ENCODE assay signal across 26 mouse cellular contexts in the genomic region with DNA sequence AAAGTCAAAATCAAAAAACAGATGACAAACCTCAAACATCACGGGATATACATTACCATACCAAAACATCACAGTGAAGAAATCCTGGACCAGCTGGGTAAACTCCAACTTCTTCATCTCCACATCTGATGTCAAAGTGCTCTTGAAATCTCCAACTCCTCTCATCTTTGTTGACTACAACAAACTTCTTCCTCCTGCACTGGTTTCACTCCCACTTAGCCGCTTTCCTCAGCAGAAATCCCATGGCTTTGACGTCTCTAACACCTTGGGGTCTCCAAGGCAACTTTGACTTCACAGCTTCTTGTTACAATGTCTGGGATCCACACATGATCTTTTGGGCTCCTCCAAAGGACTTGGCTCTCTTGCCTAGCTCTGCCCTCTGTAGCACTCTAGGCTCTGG.
"Had no signal": no experiment of that assay in that cellular context is flagged by ENCODE, and none has a peak within 500 bp of the region (broad histone marks: within the 10 kb centered on the region; RNA-seq: fewer than 3 reads in every experiment).

No protein-coding gene starts in this region.

- H3K9ac ChIP-seq: heart, embryonic 13.5 days; heart, embryonic 15.5 days; hindbrain, embryonic 12.5 days; hindbrain, embryonic 14.5 days; intestine, embryonic 15.5 days; limb, embryonic 12.5 days had no signal

- H3K9me3 ChIP-seq: heart, embryonic 13.5 days; heart, embryonic 15.5 days; hindbrain, embryonic 10.5 days; hindbrain, embryonic 12.5 days; intestine, embryonic 15.5 days; limb, embryonic 10.5 days; limb, embryonic 12.5 days had no signal

- H3K4me2 ChIP-seq: heart, embryonic 11.5 days; heart, embryonic 13.5 days; heart, embryonic 15.5 days; hindbrain, embryonic 12.5 days; hindbrain, embryonic 14.5 days; intestine, embryonic 15.5 days; limb, embryonic 12.5 days had no signal

- DNase-seq: gastrocnemius, adult 2 months; gastrocnemius, postnatal 10 days; gastrocnemius, postnatal 25 days; heart, adult 2 months; heart, postnatal 14 days; heart, postnatal 4 days; kidney, adult 18-20 months; kidney, adult 8-10 months; kidney, postnatal 10 days; kidney, postnatal 25 days; kidney, postnatal 4 days; liver had no signal

- H3K27ac ChIP-seq: gastrocnemius, adult 2 months; heart, adult 2 months; heart, embryonic 13.5 days; heart, embryonic 15.5 days; hindbrain, embryonic 10.5 days; hindbrain, embryonic 12.5 days; hindbrain, embryonic 14.5 days; intestine, embryonic 15.5 days; layer of hippocampus, adult 2 months; left cerebral cortex, adult 2 months; limb, embryonic 10.5 days; limb, embryonic 12.5 days had no signal

- ATAC-seq: hindbrain, embryonic 16.5 days; inflammation-experienced regulatory T-cells, adult 6 months; intestine, embryonic 15.5 days; intestine, postnatal 0 days had no signal

- H3K27me3 ChIP-seq: heart, embryonic 13.5 days; heart, embryonic 15.5 days; hindbrain, embryonic 12.5 days; intestine, embryonic 15.5 days; limb, embryonic 12.5 days had no signal

- H3K4me3 ChIP-seq: gastrocnemius, adult 2 months; heart, adult 2 months; heart, embryonic 13.5 days; heart, embryonic 15.5 days; hindbrain, embryonic 10.5 days; hindbrain, embryonic 12.5 days; intestine, embryonic 15.5 days; layer of hippocampus, adult 2 months; left cerebral cortex, adult 2 months; limb, embryonic 10.5 days; limb, embryonic 12.5 days had no signal

- H3K36me3 ChIP-seq: heart, embryonic 13.5 days; heart, embryonic 15.5 days; hindbrain, embryonic 10.5 days; hindbrain, embryonic 12.5 days; intestine, embryonic 15.5 days; limb, embryonic 10.5 days; limb, embryonic 12.5 days had no signal
